Mouse (Mus musculus) spleen, adult 2 months (tissue): ENCODE results near the gene Gpa33. TPM values are rescaled to one million over a fixed set of nuclear protein-coding genes. Genes with fewer than 3 reads are reported as not detected.

ENCODE experiments used
- DNase-seq, 2 experiments: peaks; one replicate each; pipeline versions ENCODE4 v3.0.0 to v3.0.0-alpha.2; 2012 to 2021; ENCODE audit warnings: low spot score in 2 of 2, low read depth in 1 of 2
- H3K27ac ChIP-seq: fragments of 200-500 bp; 2 replicates; pipeline ENCODE4 v1.5.1; 2012; ENCODE audit warnings: low read length, inconsistent platforms; ENCODE audit not compliant: insufficient read depth
- H3K27me3 ChIP-seq: fragments of 200-500 bp; 2 replicates; pipeline ENCODE4 v1.6.1; 2012; ENCODE audit warnings: mild to moderate bottlenecking, moderate library complexity, low read length, inconsistent platforms; ENCODE audit not compliant: control insufficient read depth, insufficient read depth
- H3K36me3 ChIP-seq: fragments of 200-500 bp; 2 replicates; pipeline ENCODE4 v1.6.1; 2012; ENCODE audit warnings: mild to moderate bottlenecking, low read length, inconsistent platforms; ENCODE audit not compliant: control insufficient read depth, insufficient read depth
- H3K4me1 ChIP-seq: fragments of 200-500 bp; 2 replicates; pipeline ENCODE4 v1.6.1; 2011; ENCODE audit warnings: inconsistent platforms; ENCODE audit not compliant: control insufficient read depth, insufficient read depth, insufficient read length
- H3K4me3 ChIP-seq: fragments of 200-500 bp; 2 replicates; pipeline ENCODE4 v1.5.1; 2011; ENCODE audit warnings: mild to moderate bottlenecking, inconsistent platforms; ENCODE audit not compliant: insufficient read depth, insufficient read length; ENCODE audit errors: extremely low read depth
- CTCF ChIP-seq: fragments of 200-500 bp; IDR thresholded peaks from 2 replicates; pipeline ENCODE4 v1.5.1; 2011; ENCODE audit warnings: mild to moderate bottlenecking, inconsistent platforms; ENCODE audit not compliant: insufficient read depth, insufficient read length, insufficient replicate concordance; ENCODE audit errors: extremely low read depth
- POLR2A ChIP-seq: fragments of 200-500 bp; IDR thresholded peaks from 2 replicates; pipeline ENCODE4 v1.6.1; 2011; ENCODE audit warnings: low read depth, low read length, inconsistent platforms
- WGBS: fragments of 180-500 bp; shearing (Covaris S2); methylation state at CpG from one replicate; pipeline ENCODE4 v1.1.7; 2018; 5-methylcytosine and 5-hydroxymethylcytosine counted together
- polyA plus RNA-seq: library from polyadenylated mRNA; depleted of rRNA; stranded (reverse); fragments of >200 nt; gene quantifications from 2 replicates; pipeline ENCODE4 v1.2.3, GENCODE M21; 2012

Gene Gpa33
- polyA plus RNA-seq, 1 experiment, result not detected

GRCm38 (mm10) chr1:166123045-166123444 is 7.0 kb upstream of the Gpa33 start:
- no peaks in the 10 kb centered on the region for H3K4me1 ChIP-seq
- H3K4me3 ChIP-seq, result no peak overlapping the region
- H3K27me3 ChIP-seq, result no peaks in the 10 kb centered on the region
- WGBS, result 100% methylated on average over 1 of the region's 1 CpGs
- TF ChIP-seq POLR2A (no peak), CTCF (no peak)
- no peaks in the 10 kb centered on the region for H3K36me3 ChIP-seq
- H3K27ac ChIP-seq, result no peak overlapping the region
- no peak for DNase-seq

- Histone ChIP-seq H3K27ac (no peak overlapping the region), H3K36me3 (no peaks in the 10 kb centered on the region), H3K27me3 (no peaks in the 10 kb centered on the region), H3K4me1 (no peaks in the 10 kb centered on the region), H3K4me3 (no peak overlapping the region)
- 94% methylated on average over 8 of the region's 8 CpGs for WGBS
- no peak for DNase-seq
- no peak for TF ChIP-seq CTCF
These were observed 6.3 kb upstream of the Gpa33 start for GRCm38 (mm10) chr1:166123751-166124150.

- H3K27me3 ChIP-seq, result no peaks in the 10 kb centered on the region
These were observed 5.0 kb upstream of the Gpa33 start for GRCm38 (mm10) chr1:166124932-166125593.

GRCm38 (mm10) chr1:166126290-166126689 is 3.7 kb upstream of the Gpa33 start:
- WGBS, result 95% methylated on average over 6 of the region's 6 CpGs
- TF ChIP-seq POLR2A, result no peak
- TF ChIP-seq CTCF, result no peak
- Histone ChIP-seq H3K4me1 (no peaks in the 10 kb centered on the region), H3K36me3 (no peaks in the 10 kb centered on the region), H3K27ac (no peak overlapping the region), H3K27me3 (no peaks in the 10 kb centered on the region), H3K4me3 (no peak overlapping the region)
- DNase-seq, result no peak

More at GRCm38 (mm10) chr1:166124932-166125593, 5.0 kb upstream of the Gpa33 start:
- no peak for DNase-seq
- Histone ChIP-seq H3K27ac (no peak overlapping the region), H3K4me3 (no peak overlapping the region), H3K36me3 (no peaks in the 10 kb centered on the region), H3K4me1 (no peaks in the 10 kb centered on the region)
- no peak for TF ChIP-seq CTCF
- TF ChIP-seq POLR2A, result no peak
- WGBS, result 63% methylated on average over 8 of the region's 8 CpGs

DNA sequence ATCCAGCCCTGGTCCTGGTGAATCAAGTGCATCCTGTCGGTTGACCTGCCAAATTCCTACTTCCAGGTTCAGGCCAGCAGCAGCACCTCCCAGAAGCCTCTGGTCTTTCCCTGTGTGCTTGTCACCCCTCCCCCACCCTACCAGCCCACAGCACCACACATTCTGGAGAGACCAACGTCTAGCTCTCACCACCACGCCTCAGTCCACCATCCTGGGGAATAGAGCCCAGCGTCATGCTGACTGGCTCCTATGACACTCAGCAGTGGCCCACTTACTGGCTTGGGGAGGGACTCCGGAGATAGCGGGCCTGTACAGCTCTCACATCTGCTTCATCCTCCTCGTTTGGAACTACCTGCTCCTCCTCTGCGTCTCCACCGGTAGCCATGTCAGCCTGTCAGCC is 3.2 kb upstream of the Gpa33 start:
- Histone ChIP-seq H3K4me3 (no peak overlapping the region), H3K27ac (no peak overlapping the region), H3K27me3 (no peaks in the 10 kb centered on the region), H3K36me3 (no peaks in the 10 kb centered on the region), H3K4me1 (no peaks in the 10 kb centered on the region)
- 88% methylated on average over 9 of the region's 9 CpGs for WGBS
- TF ChIP-seq POLR2A, result no peak
- no peak for TF ChIP-seq CTCF
- DNase-seq, result no peak

- no peak for DNase-seq
- Histone ChIP-seq H3K27me3 (no peaks in the 10 kb centered on the region), H3K4me3 (no peak within 1 kb of the TSS), H3K36me3 (no peaks in the 10 kb centered on the region), H3K4me1 (no peaks in the 10 kb centered on the region), H3K27ac (no peak within 1 kb of the TSS)
- WGBS, result 75% methylated on average over 4 of the region's 4 CpGs
- no peak for TF ChIP-seq POLR2A
- no peak for TF ChIP-seq CTCF
These were observed 2.3 kb upstream of the Gpa33 start, which contains the start of gene Dusp27 for GRCm38 (mm10) chr1:166127719-166128118. Gene Dusp27, minus strand, starts transcription at chr1:166127922.

- Histone ChIP-seq H3K27ac (no peak overlapping the region), H3K4me3 (no peak overlapping the region), H3K36me3 (no peaks in the 10 kb centered on the region), H3K4me1 (no peaks in the 10 kb centered on the region), H3K27me3 (no peaks in the 10 kb centered on the region)
- TF ChIP-seq POLR2A (no peak), CTCF (no peak)
- no peak for DNase-seq
- 88% methylated on average over 5 of the region's 5 CpGs for WGBS
These were observed 1.5 kb upstream of the Gpa33 start for GRCm38 (mm10) chr1:166128551-166128950.
